Mouse (Mus musculus): ENCODE measurements around the gene Thumpd3. TPM values are rescaled to one million over a fixed set of nuclear protein-coding genes. Genes with fewer than 3 reads are reported as not detected.

The Thumpd3 gene
- polyA plus RNA-seq (2017; shearing (Covaris generic)), result 99.5 TPM

GRCm38 (mm10) chr6:113046041-113046975 is at the start of gene Thumpd3:
Gene Thumpd3 (plus strand): TSS chr6:113046225.

GRCm38 (mm10) chr6:113076686-113077516 is 30.9 kb downstream of the Thumpd3 start, which contains the start of gene Setd5:
Gene Setd5 (plus strand): TSS chr6:113077365.

Other genes with a start within 250 kb of the Thumpd3 start
- 1.2 TPM for gene Srgap3, start 99.0 kb upstream of the Thumpd3 start, polyA plus RNA-seq (2017; shearing (Covaris generic))
- gene Setd5, start 31.1 kb downstream of the Thumpd3 start, polyA plus RNA-seq (2017; shearing (Covaris generic)), result 50.6 TPM
- gene Lhfpl4, start 149.2 kb downstream of the Thumpd3 start, polyA plus RNA-seq (2017; shearing (Covaris generic)), result 0.21 TPM
- gene Mtmr14, start 191.6 kb downstream of the Thumpd3 start, polyA plus RNA-seq (2017; shearing (Covaris generic)), result 19.5 TPM
- not detected for gene Cpne9, start 236.1 kb downstream of the Thumpd3 start, polyA plus RNA-seq (2017; shearing (Covaris generic))

All from CD4-positive, CD25-positive, alpha-beta regulatory T cell, adult 9 weeks (primary cell).